Mouse (Mus musculus) left cerebral cortex, adult 2 months (tissue): ENCODE data around the gene Frmd4b. TPM values are rescaled to one million over a fixed set of nuclear protein-coding genes. Genes with fewer than 3 reads are reported as not detected.

Experiments
- DNase-seq, 2 experiments: peaks; one replicate each; pipeline ENCODE4 v3.0.0; 2021 to 2022; ENCODE audit warnings: low spot score in 2 of 2, mixed read lengths in 1 of 2; ENCODE audit errors: extremely low spot score in 1 of 2
- H3K27ac ChIP-seq: fragments of 200-600 bp; 2 replicates; pipeline ENCODE4 v1.8.1; 2022
- H3K4me3 ChIP-seq: fragments of 200-600 bp; 2 replicates; pipeline ENCODE4 v1.8.1; 2022
- CTCF ChIP-seq: fragments of 200-600 bp; IDR thresholded peaks from 2 replicates; pipeline ENCODE4 v1.8.1; 2022; ENCODE audit warnings: antibody characterized with exemption, mild to moderate bottlenecking, moderate library complexity
- intact Hi-C: fragments of 180-260 bp; cut with DNase I; formaldehyde crosslinking; loops from one replicate; pipeline ENCODE4 v1.15.1; 2025
- total RNA-seq, 2 experiments: library from RNA; stranded (reverse); gene quantifications; 2 replicates each; pipeline ENCODE4 v1.2.3; 2021

Gene Frmd4b
- total RNA-seq, 2 experiments from 2014 or later = 14.2 to 15.6 TPM

DNA sequence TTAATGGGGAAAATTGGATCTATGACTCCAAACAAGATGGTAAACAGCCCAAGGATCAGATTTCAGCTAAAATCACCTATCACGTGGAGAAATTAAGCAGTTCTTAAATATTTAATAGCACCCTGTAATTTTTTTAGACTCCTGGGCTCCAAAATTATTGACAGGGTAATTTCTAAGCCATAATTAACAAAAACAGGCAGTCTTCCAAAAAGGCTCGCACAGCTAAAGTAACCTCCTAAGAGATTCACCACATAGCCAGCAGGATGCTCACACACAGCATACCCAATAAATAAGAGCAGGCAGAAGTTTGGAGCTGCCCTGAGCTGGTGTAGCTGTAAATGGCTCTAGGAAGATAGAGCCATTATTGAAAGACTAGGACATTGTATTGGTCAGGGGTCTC, 76.9 kb downstream of the Frmd4b start:
- H3K4me3 ChIP-seq = no peak overlapping the region
- DNase-seq = no peak
- intact Hi-C loops = no loop called here
- no peak overlapping the region for H3K27ac ChIP-seq
- TF ChIP-seq CTCF = no peak

DNA sequence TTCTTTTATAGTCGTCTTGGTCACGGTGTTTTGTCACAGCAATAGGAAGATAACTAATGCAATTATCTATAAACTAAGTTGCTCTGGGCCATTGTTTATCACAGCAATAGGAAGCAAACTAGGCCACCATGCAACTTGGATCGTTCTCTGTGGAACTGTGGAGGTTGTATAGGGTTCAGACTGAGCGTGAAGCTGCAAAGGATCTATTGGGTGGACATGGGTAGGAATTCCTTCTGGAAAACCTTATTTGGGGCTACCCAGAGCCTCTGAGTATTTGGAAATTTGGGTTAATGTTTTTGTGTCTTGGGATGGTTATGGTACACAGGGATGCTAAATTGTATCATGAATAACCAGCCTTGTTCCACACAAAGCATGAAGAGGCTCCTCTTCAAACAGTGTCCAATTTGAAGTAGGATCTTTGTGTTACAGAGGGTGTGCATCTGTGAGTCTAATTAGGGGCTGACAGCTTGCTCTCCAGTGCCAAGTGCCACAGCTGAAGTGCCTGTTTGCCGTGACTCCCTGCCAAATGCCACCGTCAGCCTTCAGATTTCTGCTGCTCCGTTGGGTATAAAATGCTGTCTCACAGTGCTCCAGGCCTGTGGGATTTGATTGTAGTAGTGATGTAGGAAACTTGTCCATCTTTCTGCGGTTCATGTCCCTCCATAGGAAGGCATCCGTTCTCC, 81.4 kb downstream of the Frmd4b start:
- no peak overlapping the region for H3K4me3 ChIP-seq
- DNase-seq = peak in 1 of 2 experiments; percentile 29
- intact Hi-C loops = no loop called here
- H3K27ac ChIP-seq = no peak overlapping the region
- TF ChIP-seq CTCF = no peak

DNA sequence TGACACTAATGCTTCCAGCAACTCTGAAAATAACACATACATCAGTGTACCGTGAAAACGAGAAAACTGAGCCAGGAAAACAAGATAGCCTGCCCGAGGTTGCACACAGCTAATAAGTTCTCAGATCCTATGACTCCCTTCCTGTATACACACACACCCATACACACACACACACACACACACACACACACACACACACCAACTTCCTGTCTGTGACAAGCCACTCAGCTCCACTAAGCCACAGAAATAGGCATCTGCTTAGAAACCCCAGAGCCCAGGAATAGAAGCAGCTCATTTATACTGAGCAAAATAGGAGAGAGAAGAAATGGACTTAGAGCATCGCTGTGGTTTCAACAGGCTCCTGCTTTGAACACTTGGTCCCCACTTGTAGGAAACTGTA, 86.3 kb downstream of the Frmd4b start:
- no peak for TF ChIP-seq CTCF
- intact Hi-C loops = no loop called here
- Histone ChIP-seq H3K27ac (no peak overlapping the region), H3K4me3 (no peak overlapping the region)
- DNase-seq = no peak

DNA sequence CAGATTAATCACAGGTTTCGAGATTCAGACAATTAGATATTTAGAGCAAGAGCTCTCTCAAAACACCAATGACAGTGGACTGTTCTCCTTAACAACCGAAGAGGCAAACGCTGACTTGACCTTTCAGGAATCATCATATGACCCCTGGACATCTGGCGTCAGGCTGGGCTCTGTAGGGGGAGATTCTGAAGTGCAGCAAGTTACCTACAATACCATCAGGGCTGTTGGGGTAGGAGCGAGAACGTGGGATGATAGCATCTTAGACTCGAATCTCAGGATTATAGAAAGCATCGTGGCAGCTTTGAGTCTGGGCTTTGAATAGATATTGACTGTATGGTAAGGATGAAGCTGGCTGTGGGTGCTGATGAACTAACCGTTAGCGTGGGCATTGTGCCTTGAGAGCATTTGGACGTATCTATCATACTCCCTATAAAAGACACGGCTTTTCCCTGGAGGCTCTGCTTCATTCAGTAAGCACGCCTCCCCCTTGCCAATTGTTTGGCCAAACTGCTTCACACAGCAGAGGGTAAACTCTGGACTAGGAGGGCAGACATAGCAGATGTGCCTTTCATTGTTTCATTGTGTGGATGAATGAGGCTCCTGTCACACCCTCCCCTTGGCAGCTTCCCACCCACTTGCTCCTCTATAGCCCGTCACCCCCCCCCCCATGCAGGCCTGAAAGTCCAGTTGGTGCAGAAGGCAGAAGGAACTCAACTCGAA, 88.2 kb downstream of the Frmd4b start:
- Histone ChIP-seq H3K27ac (no peak overlapping the region), H3K4me3 (no peak overlapping the region)
- intact Hi-C loops = loop anchor here (10.0 kb wide), 2 partner anchors 354 to 476 kb away; partner anchors contain the start of gene Tmf1
- no peak for DNase-seq
- TF ChIP-seq CTCF = no peak

GRCm38 (mm10) chr6:97526092-97526491, 91.2 kb downstream of the Frmd4b start:
- Histone ChIP-seq H3K4me3 (no peak overlapping the region), H3K27ac (no peak overlapping the region)
- intact Hi-C loops = loop anchor here (1.0 to 10.0 kb wide), 5 partner anchors 106 to 479 kb away; partner anchors contain the start of gene Tmf1
- peak; percentile 94 for TF ChIP-seq CTCF
- peak; percentile 10 to 32 for DNase-seq

GRCm38 (mm10) chr6:97523118-97523517, 94.2 kb downstream of the Frmd4b start:
- intact Hi-C loops = loop anchor here (1.0 to 10.0 kb wide), 4 partner anchors 245 to 482 kb away; partner anchors contain the start of gene Tmf1
- TF ChIP-seq CTCF = peak; percentile 93

DNA sequence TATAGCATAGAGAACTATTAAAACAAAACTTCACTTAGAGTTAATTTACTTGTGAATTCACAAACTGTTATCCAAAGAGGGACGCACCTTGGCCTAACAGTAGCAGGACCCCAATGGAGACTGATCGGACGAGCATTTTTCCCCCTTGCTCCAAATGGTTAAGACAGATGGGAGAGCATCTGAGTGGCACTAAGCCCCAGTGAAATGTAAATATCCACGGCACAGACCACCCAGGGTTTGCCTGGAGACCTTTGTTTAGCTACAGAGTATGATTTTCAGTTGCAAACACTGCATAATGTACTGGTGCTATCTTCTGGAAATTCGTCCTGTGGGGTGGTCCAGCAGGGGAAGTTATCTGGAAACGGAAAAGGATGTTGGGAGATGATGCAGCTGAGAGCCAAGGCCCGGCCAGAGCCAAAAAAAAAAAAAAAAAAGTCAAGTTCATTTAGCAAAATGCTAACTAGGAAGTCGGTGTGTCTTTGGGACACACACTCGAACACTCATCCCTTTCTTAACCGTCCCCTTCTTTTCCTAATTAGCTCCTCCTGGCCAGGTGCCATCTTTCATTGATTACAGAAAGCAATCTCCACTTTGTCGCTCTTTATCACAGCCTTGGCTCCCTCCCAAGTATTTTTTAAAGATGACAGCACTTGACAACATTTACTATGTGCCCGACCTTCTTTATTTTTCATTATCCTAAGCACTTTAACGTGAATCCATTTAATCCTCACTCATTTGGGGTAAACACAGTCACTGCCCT, 95.9 kb downstream of the Frmd4b start:
- no peak for TF ChIP-seq CTCF
- intact Hi-C loops = loop anchor here (2.0 to 10.0 kb wide), 3 partner anchors 271 to 483 kb away; partner anchors contain the start of gene Tmf1
- DNase-seq = no peak
- Histone ChIP-seq H3K4me3 (no peak overlapping the region), H3K27ac (no peak overlapping the region)

More at GRCm38 (mm10) chr6:97523118-97523517, 94.2 kb downstream of the Frmd4b start:
- peak; percentile 74 to 81 for DNase-seq
- H3K4me3 ChIP-seq = no peak overlapping the region
- H3K27ac ChIP-seq = no peak overlapping the region

DNA sequence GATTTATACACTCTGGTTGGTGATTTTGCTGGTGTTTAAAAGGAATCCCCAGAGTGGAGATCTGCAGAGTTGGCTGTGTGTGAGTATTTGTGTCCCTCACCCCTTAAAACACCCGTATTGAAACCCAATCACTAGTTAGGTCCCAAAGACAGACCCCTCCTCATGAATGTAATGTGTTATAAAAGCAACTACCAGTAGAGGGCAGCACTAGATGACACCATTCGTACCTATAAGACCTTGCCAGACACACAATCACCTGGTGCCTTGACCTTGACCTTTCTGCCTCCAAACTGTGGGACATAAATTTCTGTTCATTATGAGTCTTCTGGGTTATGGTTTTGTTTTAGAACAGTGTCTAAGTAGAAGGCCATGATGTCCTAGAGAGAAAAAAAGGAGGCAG, 96.8 kb downstream of the Frmd4b start:
- intact Hi-C loops = loop anchor here (10.0 kb wide), 2 partner anchors 346 to 484 kb away; partner anchors contain the start of gene Tmf1
- no peak for DNase-seq
- no peak overlapping the region for H3K4me3 ChIP-seq
- H3K27ac ChIP-seq = no peak overlapping the region
- peak; percentile 52 for TF ChIP-seq CTCF

DNA sequence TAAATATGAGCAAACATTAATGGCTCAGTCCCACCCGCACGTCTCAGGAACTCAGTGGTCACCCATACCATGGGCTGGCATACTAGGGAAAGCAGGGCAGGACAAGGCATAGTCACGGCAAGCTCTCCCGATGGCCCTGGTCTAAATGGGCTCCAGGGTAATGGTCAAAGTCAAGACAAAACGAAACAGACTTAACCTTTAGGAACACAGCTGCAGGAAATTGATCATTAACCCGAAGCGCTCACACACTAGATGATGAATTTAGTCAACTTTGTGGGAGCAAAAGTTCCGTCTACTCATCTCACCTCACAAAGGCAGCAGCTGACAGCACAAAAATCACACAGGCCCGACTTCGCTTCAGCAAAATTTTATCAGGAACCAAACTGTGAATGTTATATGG, 97.8 kb downstream of the Frmd4b start:
- H3K4me3 ChIP-seq = no peak overlapping the region
- intact Hi-C loops = no loop called here
- no peak for TF ChIP-seq CTCF
- no peak overlapping the region for H3K27ac ChIP-seq
- DNase-seq = no peak

GRCm38 (mm10) chr6:97518467-97518866, 98.9 kb downstream of the Frmd4b start:
- H3K27ac ChIP-seq = no peak overlapping the region
- peak; percentile 19 to 35 for DNase-seq
- intact Hi-C loops = no loop called here
- H3K4me3 ChIP-seq = no peak overlapping the region
- TF ChIP-seq CTCF = no peak

DNA sequence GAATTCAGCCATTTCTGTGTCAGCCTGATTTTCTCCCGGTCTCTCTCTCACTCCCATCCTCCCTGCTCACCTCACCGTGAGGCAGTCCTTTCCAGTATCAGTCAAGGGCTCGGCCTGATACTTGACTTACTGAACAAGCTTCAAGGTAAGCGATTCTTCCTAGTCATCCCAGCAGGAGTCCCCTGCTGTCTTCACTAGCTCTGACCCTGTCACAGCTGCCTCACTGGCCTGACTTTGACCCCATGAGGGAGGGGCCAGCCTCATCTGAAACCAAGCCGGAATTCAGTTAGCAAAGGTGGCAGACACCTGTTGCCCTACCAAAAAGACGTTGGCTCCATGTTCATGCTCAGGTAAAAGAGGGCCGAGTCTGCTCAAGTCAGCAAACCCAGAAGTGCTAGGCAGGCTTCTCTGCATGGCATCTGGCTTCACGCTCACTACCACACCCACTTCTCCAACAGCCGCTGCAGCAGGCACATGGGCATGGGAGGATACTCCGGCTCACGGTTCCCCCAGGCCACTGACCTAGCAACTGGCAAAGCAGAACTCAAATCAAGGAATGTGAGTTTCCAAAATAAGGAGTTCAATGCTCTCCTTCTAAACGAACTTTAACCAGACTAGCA, 99.6 kb downstream of the Frmd4b start:
- TF ChIP-seq CTCF = no peak
- DNase-seq = no peak
- intact Hi-C loops = no loop called here
- no peak overlapping the region for H3K27ac ChIP-seq
- H3K4me3 ChIP-seq = no peak overlapping the region

DNA sequence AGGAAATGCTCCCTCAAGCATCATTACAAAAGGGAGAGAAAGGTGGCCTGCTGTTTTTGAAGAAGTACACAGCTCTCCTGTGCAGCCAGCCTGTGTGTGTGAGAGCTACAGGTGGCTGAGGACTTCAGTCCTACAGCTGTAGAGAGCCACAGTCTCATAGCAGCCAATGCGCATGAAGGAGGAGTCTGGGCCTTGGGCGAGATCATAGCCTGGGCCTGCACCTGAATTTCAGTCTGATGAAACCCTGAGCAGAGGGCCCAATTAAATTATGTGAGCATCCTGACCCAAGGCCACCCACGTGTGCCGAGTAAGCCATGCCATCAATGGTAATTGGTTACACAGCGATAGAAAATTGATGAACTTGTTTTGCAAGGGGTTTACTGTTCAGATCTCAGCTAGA, 100.4 kb downstream of the Frmd4b start:
- no peak for DNase-seq
- Histone ChIP-seq H3K4me3 (no peak overlapping the region), H3K27ac (no peak overlapping the region)
- intact Hi-C loops = no loop called here
- TF ChIP-seq CTCF = no peak
